Comparison of ENCODE assay signal across 21 mouse cellular contexts in the genomic region with DNA sequence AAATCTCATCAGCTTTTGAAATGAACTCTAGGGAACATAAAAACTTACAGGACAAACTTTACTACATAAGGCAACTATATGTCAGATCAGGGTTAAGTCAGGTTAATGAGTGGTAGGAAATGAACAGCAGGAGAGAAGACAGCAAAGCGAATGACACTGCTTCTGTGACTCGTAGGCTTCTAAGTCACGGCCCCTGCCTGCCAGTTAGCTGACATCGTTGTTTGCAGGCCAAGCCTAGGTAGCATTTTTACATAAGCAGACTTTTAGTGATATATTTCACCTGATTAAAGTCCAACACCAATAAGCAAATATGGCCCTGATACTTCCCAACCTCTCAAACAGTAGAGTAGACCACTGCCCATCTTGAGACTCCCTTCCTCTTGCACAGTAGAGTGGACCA. TPM values are rescaled to one million over a fixed set of nuclear protein-coding genes. Genes with fewer than 3 reads are reported as not detected.
A peak's percentile ranks its signal among the peaks of the same experiment; 100 is the strongest.
DNase-seq lines count a peak whose midpoint lies in the region; ATAC-seq and TF ChIP-seq lines count a peak whose summit lies in the region.
"Had no signal": no experiment of that assay in that cellular context is flagged by ENCODE, and none has a peak within 500 bp of the region (broad histone marks: within the 10 kb centered on the region; RNA-seq: fewer than 3 reads in every experiment).

No protein-coding gene starts in this region.

- TF ChIP-seq CTCF in gastrocnemius, adult 2 months (IDR thresholded peaks at IDR 0.05) = no peak

- peak overlapping the region; percentile 60 for H3K27ac ChIP-seq in gastrocnemius, adult 2 months
- peak overlapping the region; percentile 46; the same call in 1 of the 2 replicates for H3K27ac ChIP-seq in kidney, embryonic 16.5 days (ENCODE audit: low read length)
- H3K27ac ChIP-seq: embryonic facial prominence, embryonic 13.5 days; forebrain, embryonic 12.5 days; heart, embryonic 10.5 days; hindbrain, embryonic 12.5 days had no signal

- H3K4me3 ChIP-seq in gastrocnemius, adult 2 months = no peak overlapping the region
- no peak overlapping the region for H3K4me3 ChIP-seq in kidney, embryonic 16.5 days (ENCODE audit: low read length)
- no peak overlapping the region for H3K4me3 ChIP-seq in myocyte
- H3K4me3 ChIP-seq: embryonic facial prominence, embryonic 13.5 days; forebrain, embryonic 12.5 days; heart, embryonic 10.5 days; hindbrain, embryonic 12.5 days had no signal

- no peak for TF ChIP-seq POLR2A in myocyte (IDR thresholded peaks at IDR 0.05; ENCODE audit: insufficient read length, low read depth)

- H3ac ChIP-seq in myocyte (ENCODE audit: control insufficient read depth, insufficient read length) = no peak overlapping the region

- peaks cover 82% of the 10 kb centered on the region for H3K79me2 ChIP-seq in myocyte (ENCODE audit: control insufficient read depth, insufficient read depth)

- no peak for DNase-seq in gastrocnemius, adult 2 months
- DNase-seq in gastrocnemius, adult 18-20 months (ENCODE audit: low spot score) = no peak
- no peak for DNase-seq in kidney, postnatal 36 days
- peak; percentile 54 for DNase-seq in 3T3-L1 (ENCODE audit: low read depth, low spot score)
- DNase-seq: adrenal gland, postnatal 10 days; cerebellum, adult 18-20 months; cerebellum, adult 9-11 months; cerebellum, postnatal 36 days; gastrocnemius, postnatal 25 days; heart, postnatal 10 days; heart, postnatal 4 days had no signal

- no peaks in the 10 kb centered on the region for H3K27me3 ChIP-seq in kidney, embryonic 16.5 days (ENCODE audit: insufficient read depth, low read length)
- H3K27me3 ChIP-seq in myocyte (ENCODE audit: control insufficient read depth, insufficient read depth, insufficient read length) = no peaks in the 10 kb centered on the region
- H3K27me3 ChIP-seq: embryonic facial prominence, embryonic 13.5 days; forebrain, embryonic 12.5 days; hindbrain, embryonic 12.5 days had no signal

- 52% methylated on average over 4 of the region's 4 CpGs for WGBS in kidney, embryonic 16.5 days

- H3K36me3 ChIP-seq in kidney, embryonic 16.5 days (ENCODE audit: insufficient read depth, low read length) = 0 out of 2 replicates have a peak, but pooled peaks cover 3% of the 10 kb centered on the region
- peaks cover 7% of the 10 kb centered on the region for H3K36me3 ChIP-seq in myocyte (ENCODE audit: control insufficient read depth, insufficient read depth)
- H3K36me3 ChIP-seq: forebrain, embryonic 12.5 days had no signal

- no peak overlapping the region for H3K9ac ChIP-seq in kidney, embryonic 16.5 days (replicated peaks; ENCODE audit: low read length)
- H3K9ac ChIP-seq: embryonic facial prominence, embryonic 13.5 days; forebrain, embryonic 12.5 days; hindbrain, embryonic 12.5 days had no signal

- H3K4me1 ChIP-seq in kidney, embryonic 16.5 days (ENCODE audit: insufficient read depth, low read length) = peaks cover 24% of the 10 kb centered on the region
- H3K4me1 ChIP-seq: embryonic facial prominence, embryonic 13.5 days; forebrain, embryonic 12.5 days; heart, embryonic 10.5 days; hindbrain, embryonic 12.5 days had no signal

- intact Hi-C loops in gastrocnemius, adult 2 months (cut with DNase I) = no loop called here

- H3K4me2 ChIP-seq in kidney, embryonic 16.5 days (replicated peaks; ENCODE audit: low read depth, low read length) = no peak overlapping the region
- peak overlapping the region; percentile 16 for H3K4me2 ChIP-seq in myocyte (ENCODE audit: low read depth)
- H3K4me2 ChIP-seq: embryonic facial prominence, embryonic 13.5 days; forebrain, embryonic 12.5 days; hindbrain, embryonic 12.5 days had no signal

- H3K9me3 ChIP-seq in kidney, embryonic 16.5 days (ENCODE audit: low read length) = no peaks in the 10 kb centered on the region
- H3K9me3 ChIP-seq: embryonic facial prominence, embryonic 13.5 days; forebrain, embryonic 12.5 days; heart, embryonic 10.5 days; hindbrain, embryonic 12.5 days had no signal

- ATAC-seq in kidney, embryonic 16.5 days (ENCODE audit: low FRiP score, low TSS enrichment) = no peak
- ATAC-seq in CD4-positive, CD25-positive, alpha-beta regulatory T cell, adult 4 months = no peak
- ATAC-seq: forebrain, embryonic 16.5 days; hindbrain, embryonic 16.5 days; inflammation-experienced regulatory T-cells, adult 6 months had no signal

TF ChIP-seq in myocyte, 11 proteins besides CTCF, POLR2A, EP300 and RAD21:
- TF ChIP-seq USF1 (IDR thresholded peaks at IDR 0.05; ENCODE audit: low read depth) = no peak

RNA-seq across cellular contexts. Expression of gene Sacm1l, which starts 8.6 kb away (rescaled TPM):
- total RNA-seq in gastrocnemius, adult 2 months (2021) = 10 to 100 TPM; 19.8 to 22.9 TPM
- total RNA-seq in gastrocnemius, adult 18-20 months (2021) = 10 to 100 TPM; 18.2 to 22.7 TPM
- polyA plus RNA-seq in kidney, embryonic 16.5 days (2015; fragmentation: Nextera tagmentation; extraction: Ambion mirVana) = 63.8 and 68.7 TPM in 2 replicates
- polyA plus RNA-seq in myocyte (2012; fragmentation: generic; extraction: Trizol) = 11.0 TPM
- polyA plus RNA-seq in CD4-positive, CD25-positive, alpha-beta regulatory T cell, adult 4 months (2017; shearing (Covaris generic)) = 10 to 100 TPM; 46.0 to 55.2 TPM

RNA-seq across cellular contexts. Expression of gene Limd1, which starts 59.7 kb away (rescaled TPM):
- total RNA-seq in gastrocnemius, adult 2 months (2021) = 10 to 100 TPM; 31.5 to 41.1 TPM
- total RNA-seq in gastrocnemius, adult 18-20 months (2021) = 10 to 100 TPM; 31.3 to 37.1 TPM
- 55.7 and 58.1 TPM in 2 replicates for polyA plus RNA-seq in kidney, embryonic 16.5 days (2015; fragmentation: Nextera tagmentation; extraction: Ambion mirVana)
- 23.5 TPM for polyA plus RNA-seq in myocyte (2012; fragmentation: generic; extraction: Trizol)
- 10 to 100 TPM; 37.6 to 41.0 TPM for polyA plus RNA-seq in CD4-positive, CD25-positive, alpha-beta regulatory T cell, adult 4 months (2017; shearing (Covaris generic))
